Mouse (Mus musculus) fibroblast of lung, adult 2 months (primary cell): Measurements from ENCODE around the gene Zfp729b.

Source experiments
- DNase-seq: peaks from one replicate; pipeline ENCODE4 v3.0.0-alpha.2; 2011; ENCODE audit warnings: low read depth

Gene Zfp729b

GRCm38 (mm10) chr13:67609066-67609876, at the start of gene Zfp729b:
Zfp729b (minus strand) TSS chr13:67609707.
- DNase-seq = peak; percentile 73

- no peak for DNase-seq
These were observed 43.0 kb upstream of the Zfp729b start for GRCm38 (mm10) chr13:67652496-67652895.

GRCm38 (mm10) chr13:67637294-67638007, 27.9 kb upstream of the Zfp729b start, which contains the start of the genes Gm49345 and Zfp729a:
Gm49345 (minus strand) TSS chr13:67637769.
Zfp729a (minus strand) TSS chr13:67637791.
- DNase-seq = peak; percentile 87

- no peak for DNase-seq
These were observed 601 bp upstream of the Zfp729b start for GRCm38 (mm10) chr13:67610108-67610507.

GRCm38 (mm10) chr13:67572591-67573189, 36.8 kb downstream of the Zfp729b start:
- no peak for DNase-seq

- no peak for DNase-seq
These were observed 55.8 kb downstream of the Zfp729b start, which contains the start of gene Zfp748 for GRCm38 (mm10) chr13:67553730-67554129. Zfp748 (minus strand) TSS chr13:67553830.

- DNase-seq = peak; percentile 73
These were observed 56.8 kb downstream of the Zfp729b start for GRCm38 (mm10) chr13:67552505-67553346.

GRCm38 (mm10) chr13:67545941-67546340, 63.6 kb downstream of the Zfp729b start:
- DNase-seq = no peak
